In genomic region chr4:48047766-48048371, GRCm38 (mm10) we compare ENCODE assay signal across 8 mouse cellular contexts. TPM values are rescaled to one million over a fixed set of nuclear protein-coding genes. Genes with fewer than 3 reads are reported as not detected.
DNase-seq lines count a peak whose midpoint lies in the region; ATAC-seq and TF ChIP-seq lines count a peak whose summit lies in the region.

No protein-coding gene starts in this region.

- WGBS in cerebellum, adult 2 months, result 5% methylated on average over 30 of the region's 30 CpGs
- under 1% methylated on average over 30 of the region's 30 CpGs for WGBS in intestine, embryonic 16.5 days
- WGBS in lung, postnatal 0 days, result 2% methylated on average over 28 of the region's 30 CpGs

- no peaks in the 10 kb centered on the region for H3K27me3 ChIP-seq in cerebellum, adult 2 months (ENCODE audit: control insufficient read depth, insufficient read depth, low read length)
- H3K27me3 ChIP-seq in intestine, embryonic 16.5 days (replicated peaks; ENCODE audit: control insufficient read depth, insufficient read depth, low read length), result peaks cover 66% of the 10 kb centered on the region
- peaks cover 55% of the 10 kb centered on the region for H3K27me3 ChIP-seq in lung, postnatal 0 days (replicated peaks; ENCODE audit: insufficient read depth, low read length)

- no peak for TF ChIP-seq POLR2A in cerebellum, adult 2 months (IDR thresholded peaks at IDR 0.05; ENCODE audit: borderline replicate concordance, insufficient read depth, low read length)

- TF ChIP-seq CTCF in cerebellum, adult 2 months (IDR thresholded peaks at IDR 0.05; ENCODE audit: borderline replicate concordance, insufficient read depth, low read depth, low read length), result peak; percentile 25; the same call in 1 of the 2 replicates
- TF ChIP-seq CTCF in lung, postnatal 0 days (IDR thresholded peaks at IDR 0.05), result no peak

- peak overlapping the region; percentile 73 for H3K4me3 ChIP-seq in cerebellum, adult 2 months (replicated peaks; ENCODE audit: insufficient read depth, low read depth, low read length)
- H3K4me3 ChIP-seq in intestine, embryonic 16.5 days (ENCODE audit: low read length), result peak overlapping the region; percentile 71
- H3K4me3 ChIP-seq in lung, postnatal 0 days (ENCODE audit: low read depth, low read length), result peak overlapping the region; percentile 74

- 0 out of 2 replicates have a peak, but pooled peaks cover 4% of the 10 kb centered on the region for H3K4me1 ChIP-seq in cerebellum, adult 2 months (ENCODE audit: control insufficient read depth, insufficient read depth, low read length)
- H3K4me1 ChIP-seq in intestine, embryonic 16.5 days (ENCODE audit: control insufficient read depth, insufficient read depth, low read length), result peaks cover 37% of the 10 kb centered on the region
- peaks cover 29% of the 10 kb centered on the region for H3K4me1 ChIP-seq in lung, postnatal 0 days (ENCODE audit: insufficient read depth, low read depth, low read length)

- no peak for TF ChIP-seq EP300 in lung, postnatal 0 days (IDR thresholded peaks at IDR 0.05)

- H3K9ac ChIP-seq in intestine, embryonic 16.5 days (ENCODE audit: low read depth, low read length), result no peak overlapping the region
- no peak overlapping the region for H3K9ac ChIP-seq in lung, postnatal 0 days (replicated peaks; ENCODE audit: low read depth)

- H3K27ac ChIP-seq in cerebellum, adult 2 months (ENCODE audit: insufficient read depth, low read length), result no peak overlapping the region
- no peak overlapping the region for H3K27ac ChIP-seq in intestine, embryonic 16.5 days (ENCODE audit: low read length)
- H3K27ac ChIP-seq in lung, postnatal 0 days (ENCODE audit: low read length), result no peak overlapping the region

- no peaks in the 10 kb centered on the region for H3K9me3 ChIP-seq in intestine, embryonic 16.5 days (ENCODE audit: control insufficient read depth, low read length)
- no peaks in the 10 kb centered on the region for H3K9me3 ChIP-seq in lung, postnatal 0 days (ENCODE audit: low read length)

- no peak for ATAC-seq in intestine, embryonic 16.5 days
- no peak for ATAC-seq in lung, postnatal 0 days

- peak overlapping the region; percentile 100 for H3K4me2 ChIP-seq in intestine, embryonic 16.5 days (ENCODE audit: low read depth, low read length)
- H3K4me2 ChIP-seq in lung, postnatal 0 days (replicated peaks; ENCODE audit: low read depth, low read length), result peak overlapping the region; percentile 100

- DNase-seq in right cerebral cortex, adult 2 months (ENCODE audit: low spot score in 2 of 2), result peak; percentile 22 to 34
- DNase-seq in right cerebral cortex, adult 18-20 months, result no peak
- peak; percentile 47 to 57 for DNase-seq in cerebellum, adult 2 months
- peak; percentile 93 for DNase-seq in heart, adult 11 months
- peak; percentile 23 for DNase-seq in lung, postnatal 0 days (ENCODE audit: low spot score)
- peak; percentile 39 for DNase-seq in right cerebral cortex, postnatal 4 days
- no peak for DNase-seq in urinary bladder, adult 2 months (ENCODE audit: low spot score)

- H3K36me3 ChIP-seq in intestine, embryonic 16.5 days (ENCODE audit: control insufficient read depth, insufficient read depth, low read length), result no peaks in the 10 kb centered on the region
- no peaks in the 10 kb centered on the region for H3K36me3 ChIP-seq in lung, postnatal 0 days (ENCODE audit: insufficient read depth, low read length)

RNA-seq across cellular contexts. Expression of gene Nr4a3, which starts 2.9 kb away (rescaled TPM):
- polyA plus RNA-seq in cerebellum, adult 2 months (2012; rRNA removed), result 2.4 TPM in 2 replicates
- 0.06 and 0.16 TPM in 2 replicates for polyA plus RNA-seq in intestine, embryonic 16.5 days (2015; fragmentation: Nextera tagmentation; extraction: Ambion mirVana)
- polyA plus RNA-seq in lung, postnatal 0 days (2015; fragmentation: Nextera tagmentation; extraction: Ambion mirVana), result 0.14 and 0.15 TPM in 2 replicates
- 1.9 and 2.6 TPM in 2 replicates for polyA plus RNA-seq in urinary bladder, adult 2 months (2012; rRNA removed)

Comparison
In these comparisons a context has a peak if more than half of its experiments do, and no peak if none do; other contexts are left out.
1. DNase-seq: peak in right cerebral cortex, adult 2 months (2 of 2), cerebellum, adult 2 months (2 of 2), heart, adult 11 months (single experiment), lung, postnatal 0 days (single experiment) and right cerebral cortex, postnatal 4 days (single experiment); none in right cerebral cortex, adult 18-20 months (single experiment) and urinary bladder, adult 2 months (single experiment).
2. Peak in every context shown above with its lines, with median percentiles within 50 percentile points of each other: H3K4me3 ChIP-seq.